Mouse (Mus musculus) testis, postnatal 14 days (tissue): ENCODE data around the gene Ppp1r1b.

Experiments
- DNase-seq: peaks from one replicate; pipeline ENCODE4 v3.0.0; 2021; ENCODE audit warnings: low spot score

The Ppp1r1b gene

DNA sequence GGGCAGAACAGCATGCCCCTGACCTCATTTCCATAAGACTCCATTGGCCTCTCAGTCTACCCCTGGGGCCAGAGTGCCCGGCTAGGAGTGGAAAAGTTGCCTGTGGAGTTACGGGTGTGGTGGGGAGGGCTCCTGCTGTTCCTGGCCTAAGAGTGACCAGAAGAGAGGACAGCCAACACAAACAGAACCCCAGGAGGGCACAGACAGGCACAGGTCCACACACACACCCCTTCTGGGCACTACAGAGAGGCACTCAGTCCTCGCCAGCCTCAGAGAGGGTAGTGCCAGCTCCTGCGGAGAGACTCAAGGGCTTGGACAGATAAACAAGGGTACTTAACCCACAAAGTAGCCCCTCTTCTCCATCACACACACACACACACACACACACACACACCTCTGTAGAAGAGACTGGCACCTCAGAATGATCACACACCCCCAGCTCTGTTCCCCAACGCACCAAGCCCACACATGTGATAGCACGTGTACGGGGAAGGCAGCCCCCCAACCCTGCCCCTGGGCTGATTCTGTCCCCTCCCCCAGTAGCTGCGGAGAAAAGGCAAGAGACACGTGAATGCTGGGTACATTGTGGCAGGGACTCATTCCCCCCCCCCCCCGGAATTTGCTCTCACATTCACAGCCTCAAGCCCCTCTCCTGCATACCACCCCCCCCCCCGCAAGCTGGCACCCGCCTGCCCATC, 670 bp upstream of the Ppp1r1b start:
- no peak for DNase-seq

DNA sequence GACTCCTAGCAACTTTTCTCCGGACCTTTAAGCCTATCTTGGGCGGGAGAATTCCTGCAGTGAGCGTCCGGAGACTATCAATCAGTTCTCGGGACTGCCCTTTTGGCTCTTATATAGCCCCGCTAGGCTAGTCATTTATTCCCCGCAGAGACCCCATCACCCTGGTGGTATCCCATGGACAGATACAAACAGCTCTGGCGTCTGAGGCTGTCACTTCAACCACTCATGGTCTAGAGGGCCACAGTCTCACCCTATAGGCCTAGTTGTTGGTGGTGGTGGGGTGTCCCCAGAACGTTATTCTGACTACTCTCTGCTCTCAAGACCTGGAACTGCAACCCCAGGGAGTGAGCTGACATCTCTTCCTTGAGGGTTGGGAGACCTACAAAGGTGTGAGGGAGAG, 1.1 kb downstream of the Ppp1r1b start:
- no peak for DNase-seq

DNA sequence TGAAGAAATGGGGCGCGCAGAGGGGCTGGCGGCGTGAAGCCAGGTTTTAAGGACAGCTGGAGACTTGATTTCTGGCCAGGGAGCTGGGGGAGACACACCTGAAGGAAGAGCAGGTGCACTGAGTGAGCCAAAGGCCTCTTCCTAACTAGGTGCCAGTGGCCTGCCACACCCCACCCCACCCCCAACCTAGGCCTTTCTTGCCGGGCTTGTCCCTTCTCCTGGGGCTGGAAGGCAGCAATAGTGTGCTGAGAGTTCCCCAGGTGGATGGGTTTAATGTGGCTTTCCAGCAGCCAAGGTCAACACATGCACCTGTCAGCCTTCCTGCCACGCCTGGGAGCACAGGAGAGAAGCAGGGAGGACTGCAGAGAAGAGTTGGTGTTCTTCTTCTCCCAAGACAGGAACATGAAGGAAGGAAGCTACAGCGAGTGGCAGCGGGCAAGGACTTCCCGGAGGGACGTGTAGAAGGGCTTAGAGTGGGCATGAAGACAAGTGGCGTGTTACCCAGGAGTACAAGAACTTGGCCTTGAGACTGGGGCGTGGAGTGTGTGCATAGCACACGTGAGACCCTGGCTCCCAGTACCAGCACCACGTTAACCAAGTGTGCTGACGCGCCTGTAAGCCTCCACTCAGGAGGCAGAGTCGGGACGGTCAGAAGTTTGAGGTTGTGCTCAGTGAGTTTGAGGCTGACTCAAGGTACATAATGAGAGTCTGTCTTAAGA, 4.2 kb downstream of the Ppp1r1b start:
- DNase-seq = no peak

DNA sequence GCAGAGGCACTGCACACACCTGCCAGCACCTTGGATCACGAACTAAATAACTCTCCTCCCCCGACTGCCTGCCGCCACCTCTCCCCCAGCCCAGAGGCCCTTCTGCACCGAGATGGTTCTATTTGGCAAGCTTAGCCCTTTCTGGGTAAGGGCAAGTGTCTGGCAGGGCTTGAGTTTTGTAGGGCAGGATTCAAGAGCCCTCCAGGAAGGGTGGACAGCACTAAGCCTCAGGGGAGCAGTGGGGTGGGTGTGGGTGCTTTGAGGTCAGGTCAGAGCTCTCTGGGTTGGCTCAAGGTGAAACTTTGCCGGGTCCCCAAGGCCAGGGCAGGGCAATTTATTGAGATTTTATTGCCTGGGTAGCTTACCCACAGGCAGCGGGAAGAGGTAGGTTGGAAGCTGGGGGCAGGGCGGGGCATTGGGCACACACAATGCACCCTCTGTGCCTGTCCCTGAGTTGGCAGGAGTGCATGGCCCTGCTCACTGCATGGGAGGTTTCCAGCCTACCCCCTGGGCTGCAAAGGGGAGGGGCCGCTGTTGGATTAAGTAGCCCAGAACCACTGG, 5.5 kb downstream of the Ppp1r1b start:
- DNase-seq = no peak

DNA sequence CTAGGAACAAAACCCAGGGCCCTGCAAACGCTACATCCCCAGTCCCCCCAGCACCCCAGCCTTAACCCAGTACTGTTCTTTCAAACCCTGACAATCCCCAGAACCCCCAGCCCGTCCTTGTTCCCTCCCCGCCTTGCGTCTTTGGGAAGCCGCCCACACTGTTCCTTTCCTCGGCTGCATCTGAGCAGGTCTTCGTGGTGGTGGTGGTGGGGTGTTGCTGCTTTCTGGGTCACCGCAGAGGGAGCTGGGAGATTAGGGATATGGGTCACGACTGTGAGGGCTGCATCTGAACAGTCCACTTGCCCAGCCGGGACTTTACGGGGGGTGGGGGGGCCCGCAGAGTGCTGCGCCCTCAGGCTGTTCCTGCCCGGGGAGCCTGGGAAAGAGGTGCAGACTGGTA, 6.2 kb downstream of the Ppp1r1b start:
- no peak for DNase-seq

DNA sequence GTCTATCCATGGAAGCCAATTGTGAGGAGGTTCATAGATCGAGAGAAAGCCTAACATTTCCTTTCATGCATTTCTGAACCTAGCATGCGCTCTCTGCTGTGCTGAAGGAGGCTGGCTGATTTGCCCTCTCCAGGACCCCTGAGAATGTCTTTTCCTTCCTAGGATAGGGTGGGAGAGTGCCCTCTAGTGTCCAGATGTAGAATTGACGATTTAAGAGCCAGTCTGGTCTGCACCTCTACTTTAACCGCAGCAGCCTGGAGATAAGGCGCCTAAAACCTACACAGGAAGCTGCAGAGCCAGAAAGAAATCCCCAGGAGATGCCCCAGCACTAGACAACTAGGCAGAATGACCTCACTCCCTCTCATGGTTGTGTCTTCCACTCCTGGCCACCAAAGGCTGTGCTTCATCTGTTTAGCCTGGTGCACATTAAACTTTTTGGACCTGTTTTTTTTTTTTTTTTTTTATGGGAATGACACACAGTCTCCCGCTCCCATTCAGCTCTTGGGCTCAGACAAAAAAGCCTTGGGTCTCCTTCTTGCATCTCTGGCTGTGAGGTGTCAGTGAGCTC, 7.6 kb downstream of the Ppp1r1b start:
- DNase-seq = no peak

DNA sequence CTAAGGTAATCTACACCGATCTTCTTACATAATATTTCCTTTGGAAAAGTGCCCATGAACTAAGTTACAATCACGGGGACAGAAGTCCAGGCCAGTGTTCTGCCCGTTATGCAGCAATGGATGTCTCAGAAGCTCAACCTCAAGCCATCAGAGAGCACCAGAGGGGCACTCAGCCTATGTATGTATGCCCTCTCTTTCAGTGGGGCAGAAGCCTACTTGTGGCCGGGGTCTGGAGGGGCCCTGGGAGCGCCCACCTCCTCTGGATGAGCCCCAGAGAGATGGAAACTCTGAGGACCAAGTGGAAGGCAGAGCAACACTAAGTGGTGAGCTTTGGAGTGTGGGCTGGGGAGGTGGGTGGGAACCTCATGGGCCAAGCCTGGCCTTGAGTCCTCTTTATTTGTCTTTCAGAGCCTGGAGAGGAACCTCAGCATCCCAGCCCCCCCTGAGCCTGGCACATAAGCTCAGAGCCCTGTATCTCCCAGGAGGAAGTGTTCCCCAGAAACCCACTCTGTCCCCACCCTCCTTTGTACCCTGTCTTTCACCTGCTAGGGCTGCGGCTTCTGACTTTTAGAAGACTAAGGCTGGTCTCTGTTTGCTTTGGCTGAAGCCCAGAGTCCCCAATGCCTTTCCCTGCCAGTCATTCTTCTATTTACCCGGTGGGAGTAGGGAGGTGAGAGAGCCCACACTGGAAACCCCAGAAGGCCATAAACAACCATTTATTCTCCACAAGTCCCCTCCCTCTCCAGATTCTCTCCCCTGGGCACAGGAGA, 8.6 kb downstream of the Ppp1r1b start:
- DNase-seq = no peak

DNA sequence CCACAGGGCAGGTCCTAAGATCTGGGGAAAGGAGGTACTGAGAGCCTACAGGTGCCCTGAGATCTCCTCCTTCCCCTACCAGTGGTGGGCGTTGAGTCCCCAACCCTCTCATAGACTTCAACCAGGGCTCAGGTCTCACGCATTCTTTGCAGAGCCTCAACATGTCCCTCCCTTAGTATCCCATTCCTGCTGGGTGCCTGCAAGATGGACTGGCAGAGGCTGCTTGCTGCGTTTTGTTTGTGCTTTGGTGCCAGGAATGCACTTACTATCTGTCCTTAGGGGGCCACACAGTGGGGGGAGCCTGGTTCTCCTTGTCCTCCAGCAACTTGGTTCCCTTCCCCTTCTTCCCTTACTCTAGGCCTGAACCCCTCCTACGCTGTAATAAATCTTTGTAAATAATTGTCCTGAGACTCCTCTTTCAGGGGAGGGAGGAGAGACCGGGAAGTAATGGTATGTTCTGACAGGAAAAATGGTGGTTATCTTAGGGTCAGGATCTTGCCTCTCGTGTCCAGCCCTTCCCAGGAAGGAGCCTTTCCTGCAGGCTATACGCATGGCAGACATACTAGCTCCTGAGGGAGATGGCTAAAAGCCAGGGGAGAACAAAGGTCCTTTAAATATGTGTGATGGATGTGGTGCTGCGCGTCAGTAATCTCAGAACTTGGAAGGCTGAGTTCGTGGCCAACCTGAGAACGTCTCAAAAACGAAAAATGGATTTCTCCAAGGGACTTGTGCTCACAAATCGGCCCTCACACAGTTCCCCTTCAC, 9.4 kb downstream of the Ppp1r1b start:
- DNase-seq = no peak

DNA sequence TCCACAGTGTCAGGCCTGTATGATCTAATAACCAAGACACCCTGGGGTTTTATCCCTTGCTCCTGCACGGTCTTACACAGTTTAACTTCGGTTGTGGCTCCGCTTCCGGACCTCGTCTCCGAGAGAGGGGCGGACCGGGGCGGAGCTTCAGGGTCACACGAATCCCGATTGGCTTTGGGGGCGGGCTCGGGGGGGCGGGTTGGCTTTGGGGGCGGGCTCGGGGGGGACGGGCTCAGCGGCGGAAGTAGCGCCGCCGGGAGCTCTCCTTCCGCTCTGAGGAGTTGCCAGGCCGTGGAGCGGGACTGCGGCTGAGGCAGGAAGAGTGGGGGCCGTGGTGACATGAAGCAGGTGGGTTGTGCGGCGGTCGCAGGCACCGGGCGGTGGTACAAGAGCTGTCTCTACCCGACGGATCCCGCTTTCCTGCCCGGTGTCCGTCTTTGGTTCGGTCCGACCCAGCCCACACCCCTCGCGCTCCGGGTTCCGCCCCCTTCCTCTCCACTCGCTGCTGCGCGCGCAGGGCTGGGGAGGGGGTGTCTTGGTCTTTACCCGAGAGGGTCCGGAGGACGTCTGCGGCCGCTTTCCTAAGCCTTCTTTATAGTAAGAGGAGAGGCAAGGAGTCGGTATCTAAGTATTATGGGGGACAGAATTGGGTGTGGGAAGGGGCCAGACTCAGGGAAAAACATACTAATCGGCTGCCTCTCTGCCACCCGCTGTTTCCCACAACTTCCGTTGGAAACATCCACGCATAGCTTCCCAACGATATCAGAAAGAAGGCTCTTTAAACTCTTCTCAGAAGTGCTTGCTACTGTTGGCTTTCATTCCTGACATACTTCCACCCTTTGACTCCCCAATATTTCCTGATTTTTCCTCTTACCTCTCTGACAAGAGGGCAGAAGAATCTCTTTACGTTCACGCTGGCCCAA, 10.2 kb downstream of the Ppp1r1b start, which contains the start of gene Stard3:
TSS of gene Stard3 (plus strand) at position 208 of the 923 bp plus-strand sequence.
- DNase-seq = peak; percentile 90

DNA sequence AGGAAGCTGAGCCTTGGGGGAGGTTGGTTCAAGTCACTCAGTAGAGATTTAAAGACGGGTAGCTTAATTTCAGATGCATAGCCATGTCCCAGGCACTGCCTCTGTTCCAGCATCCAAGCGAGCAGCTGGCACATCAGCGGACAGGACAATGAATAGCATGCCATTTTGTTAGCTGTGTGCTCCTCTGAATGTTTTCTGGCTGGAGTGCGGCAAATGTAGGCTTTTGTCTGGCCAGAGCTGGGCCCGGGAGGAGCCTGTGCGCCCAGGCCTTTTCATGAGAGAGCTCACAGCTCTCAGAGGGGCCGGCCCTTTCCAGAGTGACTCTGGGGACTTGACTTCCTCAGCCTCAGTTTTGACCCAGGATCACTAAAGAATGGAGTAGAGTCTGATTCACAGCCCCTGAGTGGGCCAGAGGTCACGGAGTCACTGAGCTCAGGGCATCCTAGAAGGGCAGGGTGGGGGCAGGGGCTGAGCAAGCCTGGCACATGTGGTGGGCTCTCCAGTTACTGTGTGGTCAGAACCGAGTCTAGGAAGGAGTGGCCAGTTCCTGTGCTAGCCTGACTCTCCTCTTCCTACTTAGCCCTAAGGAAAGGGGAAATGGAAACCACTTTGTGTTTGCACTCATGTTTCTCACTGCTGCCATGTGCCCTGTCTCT, 12.8 kb downstream of the Ppp1r1b start:
- no peak for DNase-seq

DNA sequence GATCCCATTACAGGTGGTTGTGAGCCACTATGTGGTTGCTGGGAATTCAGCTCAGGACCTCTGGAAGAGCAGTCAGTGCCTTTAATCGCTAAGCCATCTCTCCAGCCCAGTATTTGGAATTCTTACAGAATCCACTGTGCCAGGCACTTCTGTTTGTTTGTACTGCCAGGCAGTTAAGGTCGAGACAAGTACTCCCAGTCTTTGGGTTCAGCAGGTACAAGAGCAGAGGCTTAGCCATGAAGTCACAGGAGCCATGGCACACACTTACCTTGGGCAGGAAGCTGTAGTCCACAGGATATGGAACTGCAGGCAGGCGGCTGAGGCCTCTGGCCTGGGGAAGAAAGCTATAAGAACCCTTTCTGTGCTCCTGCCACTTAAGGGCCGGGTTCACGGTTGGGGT, 15.6 kb downstream of the Ppp1r1b start:
- DNase-seq = no peak

DNA sequence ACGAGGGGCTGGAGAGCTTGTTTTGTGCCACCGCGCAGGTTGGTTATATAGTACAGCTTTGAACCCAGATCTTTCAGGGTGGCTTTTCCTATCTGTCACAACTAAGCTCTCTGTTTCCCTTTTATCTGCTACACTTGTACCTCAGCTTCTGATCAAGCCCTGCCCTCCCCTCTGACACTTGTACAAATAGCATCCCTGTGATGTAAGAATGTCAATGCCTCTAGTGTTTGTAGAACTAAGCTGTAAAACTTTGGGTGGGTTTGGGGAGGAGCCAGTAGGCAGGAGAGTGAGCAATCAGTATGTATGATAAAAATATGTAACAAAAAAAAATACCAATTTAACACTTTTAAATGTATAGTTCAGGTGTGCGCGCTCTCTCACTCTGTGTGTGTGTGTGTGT, 16.2 kb downstream of the Ppp1r1b start:
- no peak for DNase-seq

DNA sequence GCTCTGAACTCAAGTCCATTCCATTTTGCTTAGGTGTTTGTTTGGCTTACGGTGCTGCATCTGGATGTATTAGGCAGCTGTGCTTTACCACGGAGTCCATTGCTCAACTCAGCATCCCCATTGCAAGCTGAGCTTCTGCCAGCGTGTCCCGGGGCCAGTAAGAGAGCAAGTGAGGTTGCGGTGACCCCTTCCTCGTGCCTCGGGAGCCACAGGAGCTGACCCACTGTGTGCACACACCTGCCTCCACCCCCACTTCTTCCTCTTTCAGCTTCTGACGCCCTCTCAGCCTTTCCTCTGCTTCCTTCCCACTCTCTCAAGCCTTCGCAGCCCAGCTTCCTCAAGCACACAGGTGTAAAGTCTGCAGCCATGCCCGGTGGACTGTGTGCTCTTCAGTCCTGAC, 18.1 kb downstream of the Ppp1r1b start:
- DNase-seq = no peak

DNA sequence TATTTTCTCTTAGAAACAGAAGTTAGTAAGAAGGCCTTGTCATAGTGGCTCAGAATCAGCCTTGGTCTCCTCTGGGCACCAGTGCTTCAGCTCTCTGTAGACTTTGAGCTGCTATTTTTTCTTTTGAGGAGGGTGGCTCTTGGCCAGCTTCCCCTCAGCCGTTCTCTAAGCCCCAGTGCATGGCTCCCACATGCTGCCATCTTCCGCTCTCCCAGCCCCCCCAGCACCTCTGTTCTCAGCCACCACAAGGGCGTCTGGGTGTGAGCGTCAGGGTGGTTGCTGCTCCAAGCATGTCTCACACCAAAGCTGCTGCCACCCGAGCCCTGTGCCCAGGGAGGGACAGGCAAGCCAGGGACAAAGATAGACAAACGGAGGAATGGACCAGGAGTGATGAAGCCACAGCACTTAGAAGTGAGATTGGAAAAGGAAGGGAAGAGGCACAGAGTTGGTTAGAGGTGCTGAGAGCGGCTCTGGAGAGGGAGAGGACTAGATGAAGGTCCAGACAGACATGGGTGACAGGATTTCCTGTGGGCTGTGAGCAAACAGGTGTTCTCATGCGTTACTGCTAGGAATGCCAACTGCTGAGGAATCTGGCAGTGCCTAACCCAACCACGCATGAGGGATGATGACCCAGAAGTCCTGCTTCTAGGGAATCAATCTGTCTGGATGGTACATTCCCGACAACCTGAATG, 19.1 kb downstream of the Ppp1r1b start:
- DNase-seq = no peak

DNA sequence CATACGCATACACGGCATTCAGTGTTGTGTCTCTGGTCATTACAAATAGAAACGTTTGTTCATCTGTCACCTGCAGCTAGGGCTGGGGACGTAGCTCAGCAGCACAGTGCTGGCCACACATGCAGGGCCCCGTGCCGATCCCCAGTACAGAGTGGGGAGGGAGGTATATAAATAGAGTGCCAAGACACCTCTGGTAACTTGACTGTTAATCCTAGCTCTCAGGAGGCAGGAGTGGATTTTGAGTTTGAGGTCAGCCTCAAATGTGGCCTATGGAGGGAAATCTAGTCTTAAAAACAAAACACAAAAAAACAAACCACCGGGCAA, 19.6 kb downstream of the Ppp1r1b start:
- DNase-seq = no peak

DNA sequence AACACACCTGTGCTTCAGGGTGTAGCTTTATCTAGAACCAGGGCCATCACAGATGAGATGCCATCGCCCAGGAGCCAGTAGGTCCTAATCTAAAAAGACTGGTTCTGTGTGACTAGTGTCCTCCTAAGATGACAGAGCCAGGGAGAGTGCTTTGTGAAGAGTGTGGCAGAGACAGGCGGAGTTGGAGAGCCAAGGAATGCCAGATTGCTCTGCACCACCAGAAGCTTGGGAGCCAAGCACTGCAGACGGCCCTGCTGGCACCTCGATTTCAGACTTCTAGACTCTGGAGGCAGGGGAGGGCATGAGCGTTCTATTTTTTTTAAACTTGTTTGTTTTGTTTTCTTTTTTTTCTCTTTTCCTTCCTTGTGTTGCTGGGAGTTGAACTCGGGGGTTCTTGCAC, 21.1 kb downstream of the Ppp1r1b start:
- no peak for DNase-seq

DNA sequence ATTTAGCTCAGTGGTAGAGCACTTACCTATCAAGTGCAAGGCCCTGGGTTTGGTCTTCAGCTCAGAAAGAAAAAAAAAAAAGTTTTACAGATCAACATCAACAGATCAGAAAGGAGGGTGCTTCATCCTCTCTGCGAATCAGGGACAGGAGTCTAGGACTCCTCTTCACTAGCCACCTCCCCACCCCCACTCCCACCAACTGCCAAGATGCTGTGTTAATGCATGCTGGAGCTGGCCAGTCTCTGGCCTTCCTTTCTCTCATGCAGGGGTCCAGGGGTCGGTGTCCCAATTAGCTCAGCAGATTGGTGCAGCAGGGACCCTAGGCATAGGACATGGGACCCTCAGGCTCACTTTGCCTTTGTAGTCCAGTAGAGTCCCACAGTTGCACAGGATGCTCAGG, 22.4 kb downstream of the Ppp1r1b start:
- DNase-seq = no peak

DNA sequence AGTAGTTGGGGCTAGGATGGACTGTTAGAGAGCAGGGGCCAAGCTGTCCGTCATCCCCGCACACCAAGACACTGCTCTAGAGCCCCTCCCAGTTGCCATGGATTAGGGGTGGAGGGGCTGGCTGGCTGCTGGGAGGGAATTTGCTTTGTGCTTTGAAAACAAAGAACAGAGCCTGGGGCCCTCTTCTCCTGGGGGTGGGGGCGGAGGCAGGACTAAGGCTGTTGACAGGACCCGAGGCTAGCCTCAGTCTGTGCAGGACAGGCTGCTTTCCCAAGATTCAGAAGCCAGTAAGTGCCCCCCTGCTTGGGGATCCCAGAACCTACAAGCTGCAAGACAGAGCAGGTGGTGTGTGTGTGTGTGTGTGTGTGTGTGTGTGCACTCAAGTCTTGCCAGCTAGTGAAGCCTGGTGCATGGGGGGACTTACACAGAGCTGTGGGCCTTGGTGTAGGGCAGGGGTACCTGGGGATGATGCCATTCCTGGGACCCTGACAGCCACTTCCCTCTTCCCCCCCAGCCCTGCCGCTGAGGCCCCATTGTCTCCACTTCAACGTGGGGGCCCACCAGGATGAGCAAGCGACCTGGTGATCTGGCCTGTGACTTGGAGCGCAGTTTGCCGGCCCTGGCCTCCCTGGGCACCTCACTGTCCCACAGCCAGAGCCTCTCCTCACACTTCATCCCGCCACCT, 23.5 kb downstream of the Ppp1r1b start:
- DNase-seq = no peak

DNA sequence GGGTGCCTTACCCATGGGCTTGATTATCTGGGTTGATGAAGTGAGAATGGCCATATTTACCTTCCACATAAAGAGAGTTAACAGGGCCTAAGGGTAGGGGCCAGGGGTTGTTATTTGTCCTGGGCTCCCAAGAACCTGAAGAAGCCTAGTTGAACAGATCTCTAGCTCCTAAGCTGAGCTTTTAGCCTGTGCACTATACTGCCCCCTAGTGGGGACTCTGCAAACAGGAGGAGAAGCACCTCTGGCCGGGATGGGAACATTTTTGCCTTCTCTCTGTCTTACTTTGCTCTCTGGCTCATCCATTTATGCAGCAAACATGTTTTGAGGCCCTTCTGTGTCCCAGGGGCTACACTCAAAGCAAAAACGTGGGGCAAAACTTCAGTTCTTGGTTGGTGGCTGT, 24.2 kb downstream of the Ppp1r1b start:
- DNase-seq = no peak
